Mouse (Mus musculus): ENCODE results near the gene Tor4a.

- TF ChIP-seq POLR2A (IDR thresholded peaks at IDR 0.05; ENCODE audit: low read depth, low read length): no peak
- TF ChIP-seq CTCF (conservative IDR thresholded peaks at IDR 0.05 in 1 of 2, IDR thresholded peaks at IDR 0.05 in 1 of 2; ENCODE audit: low read depth in 2 of 2, low read length in 2 of 2): no peak
- no peak for TF ChIP-seq ZKSCAN1 (IDR thresholded peaks at IDR 0.05; ENCODE audit: borderline replicate concordance, low read depth, low read length)
- TF ChIP-seq MAFK (IDR thresholded peaks at IDR 0.05; ENCODE audit: insufficient replicate concordance, low read length): no peak
- no peak for TF ChIP-seq ELF1 (IDR thresholded peaks at IDR 0.05; ENCODE audit: low read depth, low read length)
- TF ChIP-seq CHD2 (IDR thresholded peaks at IDR 0.05; ENCODE audit: low read length): no peak
- TF ChIP-seq RAD21 (IDR thresholded peaks at IDR 0.05; ENCODE audit: low read depth, low read length): no peak
- TF ChIP-seq KAT2A (IDR thresholded peaks at IDR 0.05; ENCODE audit: insufficient replicate concordance, low read length): no peak
- TF ChIP-seq NELFE (IDR thresholded peaks at IDR 0.05; ENCODE audit: low read depth, low read length): no peak
- no peak for TF ChIP-seq GABPA (IDR thresholded peaks at IDR 0.05; ENCODE audit: insufficient replicate concordance, low read depth, low read length)
- TF ChIP-seq CHD1 (IDR thresholded peaks at IDR 0.05; ENCODE audit: low read depth, low read length): no peak
Observed at GRCm38 (mm10) chr2:25194006-25194405, 2.7 kb downstream of the Tor4a start.
